In genomic region chr6:113638302-113639040, GRCm38 (mm10) we compare ENCODE assay signal across 7 mouse cellular contexts. TPM values are rescaled to one million over a fixed set of nuclear protein-coding genes. Genes with fewer than 3 reads are reported as not detected.
DNase-seq lines count a peak whose midpoint lies in the region; ATAC-seq and TF ChIP-seq lines count a peak whose summit lies in the region.

Gene Irak2 (plus strand): TSS chr6:113638467.

- WGBS in intestine, postnatal 0 days = 3% methylated on average over 37 of the region's 37 CpGs
- WGBS in midbrain, embryonic 12.5 days = 9% methylated on average over 37 of the region's 37 CpGs
- WGBS in small intestine, adult 2 months = 3% methylated on average over 37 of the region's 37 CpGs

- no peaks in the 10 kb centered on the region for H3K4me1 ChIP-seq in intestine, postnatal 0 days (replicated peaks; ENCODE audit: control insufficient read depth, insufficient read depth, low read length)
- H3K4me1 ChIP-seq in midbrain, embryonic 12.5 days = no peaks in the 10 kb centered on the region
- H3K4me1 ChIP-seq in small intestine, adult 2 months (ENCODE audit: control insufficient read depth, insufficient read depth, insufficient read length, low read length) = peaks cover 13% of the 10 kb centered on the region; the same call in 1 of the 2 replicates

- peak within 1 kb of the TSS; percentile 69 for H3K9ac ChIP-seq in intestine, postnatal 0 days (ENCODE audit: low read depth, low read length)
- peak within 1 kb of the TSS; percentile 56; the same call in 1 of the 2 replicates for H3K9ac ChIP-seq in midbrain, embryonic 12.5 days (replicated peaks)

- no peaks in the 10 kb centered on the region for H3K27me3 ChIP-seq in intestine, postnatal 0 days (replicated peaks; ENCODE audit: control insufficient read depth, insufficient read depth, low read length)
- H3K27me3 ChIP-seq in midbrain, embryonic 12.5 days = no peaks in the 10 kb centered on the region; the same call in 1 of the 2 replicates
- H3K27me3 ChIP-seq in small intestine, adult 2 months (ENCODE audit: control insufficient read depth, insufficient read depth, low read length) = no peaks in the 10 kb centered on the region

- intact Hi-C loops in left cerebral cortex, postnatal 4 days (cut with DNase I) = loop anchor here (5.0 kb wide), 1 partner anchor 439 kb away; no protein-coding TSS in a partner anchor

- peak; percentile 95 for TF ChIP-seq POLR2A in small intestine, adult 2 months (IDR thresholded peaks at IDR 0.05; ENCODE audit: low read depth, low read length)

- DNase-seq in adrenal gland, adult 2 months = peak; percentile 96
- DNase-seq in embryo, embryonic 9.5 days (ENCODE audit: extremely low spot score) = peak; percentile 91
- no peak for DNase-seq in gonadal fat pad, adult 2 months (ENCODE audit: low read depth)
- peak; percentile 95 for DNase-seq in left cerebral cortex, postnatal 4 days

- H3K4me2 ChIP-seq in intestine, postnatal 0 days (replicated peaks; ENCODE audit: low read depth) = peak within 1 kb of the TSS; percentile 64
- peak within 1 kb of the TSS; percentile 67 for H3K4me2 ChIP-seq in midbrain, embryonic 12.5 days (replicated peaks)

- peak; percentile 100 for TF ChIP-seq CTCF in intestine, postnatal 0 days (IDR thresholded peaks at IDR 0.05; ENCODE audit: low read depth)
- TF ChIP-seq CTCF in small intestine, adult 2 months (IDR thresholded peaks at IDR 0.05; ENCODE audit: extremely low read depth, insufficient read length, insufficient replicate concordance, low read depth, low read length) = peak; percentile 98

- peak within 1 kb of the TSS; percentile 63 for H3K4me3 ChIP-seq in intestine, postnatal 0 days (ENCODE audit: low read depth, low read length)
- H3K4me3 ChIP-seq in midbrain, embryonic 12.5 days = peak within 1 kb of the TSS; percentile 48
- H3K4me3 ChIP-seq in small intestine, adult 2 months (ENCODE audit: low read depth, low read length) = peak within 1 kb of the TSS; percentile 93

- peak; percentile 89 for ATAC-seq in intestine, postnatal 0 days
- peak; percentile 92 for ATAC-seq in midbrain, embryonic 12.5 days (ENCODE audit: low FRiP score, low read depth)

- no peaks in the 10 kb centered on the region for H3K9me3 ChIP-seq in intestine, postnatal 0 days (ENCODE audit: control insufficient read depth)
- H3K9me3 ChIP-seq in midbrain, embryonic 12.5 days = no peaks in the 10 kb centered on the region

- no peaks in the 10 kb centered on the region for H3K36me3 ChIP-seq in intestine, postnatal 0 days (ENCODE audit: control insufficient read depth, insufficient read depth)
- 0 out of 2 replicates have a peak, but pooled peaks cover 1% of the 10 kb centered on the region for H3K36me3 ChIP-seq in midbrain, embryonic 12.5 days
- peaks cover 7% of the 10 kb centered on the region for H3K36me3 ChIP-seq in small intestine, adult 2 months (ENCODE audit: control insufficient read depth, insufficient read depth, low read length)

- peak within 1 kb of the TSS; percentile 81 for H3K27ac ChIP-seq in intestine, postnatal 0 days (ENCODE audit: low read depth, low read length)
- no peak within 1 kb of the TSS for H3K27ac ChIP-seq in midbrain, embryonic 12.5 days (replicated peaks)
- peak within 1 kb of the TSS; percentile 86 for H3K27ac ChIP-seq in small intestine, adult 2 months (ENCODE audit: insufficient read depth, low read depth, low read length)

RNA-seq across cellular contexts. Expression of gene Irak2, which starts in this region (rescaled TPM):
- total RNA-seq in adrenal gland, adult 2 months (2021) = 10 to 100 TPM; 22.4 to 23.6 TPM
- 17.4 and 20.0 TPM in 2 replicates for polyA plus RNA-seq in adrenal gland, adult 2 months (2012; rRNA removed)
- polyA plus RNA-seq in gonadal fat pad, adult 2 months (2012; rRNA removed) = 44.2 and 49.0 TPM in 2 replicates
- polyA plus RNA-seq in intestine, postnatal 0 days (2015; fragmentation: Nextera tagmentation; extraction: Ambion mirVana) = 21.2 and 26.1 TPM in 2 replicates
- total RNA-seq in left cerebral cortex, postnatal 4 days (2021) = 1 to 10 TPM; 7.9 to 8.1 TPM
- 1.4 and 2.3 TPM in 2 replicates for polyA plus RNA-seq in midbrain, embryonic 12.5 days (2016; fragmentation: Nextera tagmentation; extraction: Ambion mirVana)
- polyA plus RNA-seq in small intestine, adult 2 months (2012; rRNA removed) = 35.4 and 97.6 TPM in 2 replicates
